Mouse (Mus musculus) spleen, adult 12 weeks (tissue): ENCODE data around the gene 1700024P04Rik.
"Not testable (repeated sequence)": the region's sequence is repeated elsewhere in the genome, so short reads cannot be mapped to it uniquely, and the experiment has no call there.

Experiments used
- DNase-seq: peaks from one replicate; pipeline ENCODE4 v3.0.0; 2022; ENCODE audit warnings: low spot score

The 1700024P04Rik gene

GRCm38 (mm10) chr13:98984465-98984864 lies at the start of gene 1700024P04Rik:
1700024P04Rik (minus strand) TSS chr13:98984565.
- DNase-seq, result no peak

GRCm38 (mm10) chr13:99031223-99032216 lies 47.2 kb upstream of the 1700024P04Rik start:
- DNase-seq, result no peak

GRCm38 (mm10) chr13:99030579-99031200 lies 46.3 kb upstream of the 1700024P04Rik start:
- DNase-seq, result no peak

GRCm38 (mm10) chr13:99025268-99025667 lies 40.9 kb upstream of the 1700024P04Rik start:
- no peak for DNase-seq

- DNase-seq, result no peak
Measured at GRCm38 (mm10) chr13:99022036-99022435, 37.7 kb upstream of the 1700024P04Rik start.

GRCm38 (mm10) chr13:99021181-99021580 lies 36.8 kb upstream of the 1700024P04Rik start:
- DNase-seq, result no peak

GRCm38 (mm10) chr13:99019831-99020669 lies 35.7 kb upstream of the 1700024P04Rik start:
- no peak for DNase-seq

- no peak for DNase-seq
Measured at GRCm38 (mm10) chr13:99018526-99019201, 34.3 kb upstream of the 1700024P04Rik start.

GRCm38 (mm10) chr13:99016696-99017095 lies 32.3 kb upstream of the 1700024P04Rik start:
- no peak for DNase-seq

- DNase-seq, result no peak
Measured at GRCm38 (mm10) chr13:99012891-99013290, 28.5 kb upstream of the 1700024P04Rik start.

- DNase-seq, result no peak
Measured at GRCm38 (mm10) chr13:99008013-99008412, 23.6 kb upstream of the 1700024P04Rik start.

- no peak for DNase-seq
Measured at GRCm38 (mm10) chr13:99006389-99007099, 22.2 kb upstream of the 1700024P04Rik start.

GRCm38 (mm10) chr13:99001652-99002051 lies 17.3 kb upstream of the 1700024P04Rik start:
- DNase-seq, result not testable (repeated sequence)

GRCm38 (mm10) chr13:98997025-98997424 lies 12.7 kb upstream of the 1700024P04Rik start:
- no peak for DNase-seq

GRCm38 (mm10) chr13:98977070-98977785 lies 7.1 kb downstream of the 1700024P04Rik start:
- no peak for DNase-seq

GRCm38 (mm10) chr13:98976022-98976421 lies 8.3 kb downstream of the 1700024P04Rik start:
- not testable (repeated sequence) for DNase-seq

- DNase-seq, result no peak
Measured at GRCm38 (mm10) chr13:98972090-98972489, 12.3 kb downstream of the 1700024P04Rik start.

- DNase-seq, result no peak
Measured at GRCm38 (mm10) chr13:98971641-98972040, 12.7 kb downstream of the 1700024P04Rik start.

GRCm38 (mm10) chr13:98968517-98968916 lies 15.8 kb downstream of the 1700024P04Rik start:
- no peak for DNase-seq

- DNase-seq, result no peak
Measured at GRCm38 (mm10) chr13:98967942-98968341, 16.4 kb downstream of the 1700024P04Rik start.
